Mouse (Mus musculus) ES-E14 (cell line): ENCODE data around the gene Tead1.

Experiments used
- CHD2 ChIP-seq: IDR thresholded peaks from 2 replicates; pipeline ENCODE4 v1.6.1; 2014; ENCODE audit warnings: mild to moderate bottlenecking, low read depth, low read length, inconsistent platforms
- ZC3H11A ChIP-seq: IDR thresholded peaks from 2 replicates; pipeline ENCODE4 v1.6.1; 2012; ENCODE audit warnings: low read depth, mild to moderate bottlenecking, inconsistent platforms, low read length, borderline replicate concordance
- ZNF384 ChIP-seq: IDR thresholded peaks from 2 replicates; pipeline ENCODE4 v1.6.1; 2012; ENCODE audit warnings: low read depth, low read length, inconsistent platforms

- TF ChIP-seq ZNF384 = no peak
- no peak for TF ChIP-seq ZC3H11A
- no peak for TF ChIP-seq CHD2
Measured at GRCm38 (mm10) chr7:112721859-112722258, 42.7 kb downstream of the Tead1 start.
